Comparison of ENCODE assay signal across 25 mouse cellular contexts in the genomic region with DNA sequence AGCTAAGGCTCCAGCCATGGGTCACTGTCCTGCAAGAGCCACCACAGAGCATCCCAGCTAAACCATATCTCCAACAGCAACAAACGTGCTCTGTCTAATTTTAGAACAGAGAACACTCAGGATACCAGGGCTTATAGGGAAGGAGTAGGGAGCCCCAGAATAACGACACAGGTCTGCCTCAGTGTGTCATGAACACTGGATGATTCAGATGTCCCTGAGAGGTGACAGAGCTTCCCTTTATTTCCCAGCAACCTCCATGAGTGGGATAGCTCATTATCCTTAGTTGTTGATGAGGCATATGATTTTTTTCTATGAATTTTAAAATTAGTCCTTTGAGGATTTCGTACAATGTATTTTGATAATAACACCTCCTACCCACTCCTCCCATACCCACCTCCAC.
"Had no signal": no experiment of that assay in that cellular context is flagged by ENCODE, and none has a peak within 500 bp of the region (broad histone marks: within the 10 kb centered on the region; RNA-seq: fewer than 3 reads in every experiment).

No protein-coding gene starts in this region.

- H3K27ac ChIP-seq: layer of hippocampus, adult 2 months; limb, embryonic 10.5 days; limb, embryonic 13.5 days; liver, embryonic 12.5 days; liver, embryonic 15.5 days; lung, embryonic 15.5 days; midbrain, embryonic 10.5 days; midbrain, embryonic 13.5 days; neural tube, embryonic 13.5 days; stomach, postnatal 0 days had no signal

- H3K36me3 ChIP-seq: limb, embryonic 10.5 days; limb, embryonic 13.5 days; liver, embryonic 12.5 days; liver, embryonic 15.5 days; lung, embryonic 15.5 days; midbrain, embryonic 10.5 days; midbrain, embryonic 13.5 days; neural tube, embryonic 13.5 days had no signal

- H3K9ac ChIP-seq: limb, embryonic 13.5 days; liver, embryonic 12.5 days; liver, embryonic 15.5 days; lung, embryonic 15.5 days; midbrain, embryonic 13.5 days; neural tube, embryonic 13.5 days had no signal

- H3K9me3 ChIP-seq: limb, embryonic 10.5 days; liver, embryonic 12.5 days; liver, embryonic 15.5 days had no signal

- ATAC-seq: liver, embryonic 12.5 days; midbrain, embryonic 13.5 days; midbrain, embryonic 16.5 days had no signal

- H3K4me3 ChIP-seq: layer of hippocampus, adult 2 months; limb, embryonic 10.5 days; limb, embryonic 13.5 days; liver, embryonic 12.5 days; liver, embryonic 15.5 days; lung, embryonic 15.5 days; megakaryocyte, embryonic 14.5 days; midbrain, embryonic 10.5 days; midbrain, embryonic 13.5 days; myocyte; neural tube, embryonic 13.5 days had no signal

- H3K27me3 ChIP-seq: limb, embryonic 13.5 days; liver, embryonic 12.5 days; liver, embryonic 15.5 days; lung, embryonic 15.5 days; megakaryocyte, embryonic 14.5 days; midbrain, embryonic 13.5 days; neural tube, embryonic 13.5 days had no signal

- DNase-seq: kidney, postnatal 25 days; layer of hippocampus, adult 9-11 months; liver; lung, adult 18-20 months; lung, postnatal 10 days; lung, postnatal 36 days; retina, postnatal 1 day; right cerebral cortex, postnatal 14 days; right cerebral cortex, postnatal 4 days; thymus, adult 2 months; thymus, postnatal 14 days; thymus, postnatal 4 days had no signal

- H3K4me2 ChIP-seq: limb, embryonic 13.5 days; liver, embryonic 12.5 days; liver, embryonic 15.5 days; lung, embryonic 15.5 days; midbrain, embryonic 13.5 days; neural tube, embryonic 13.5 days had no signal

- H3K4me1 ChIP-seq: limb, embryonic 10.5 days; liver, embryonic 12.5 days; liver, embryonic 15.5 days; midbrain, embryonic 13.5 days had no signal
